Mouse (Mus musculus) heart, adult 2 months (tissue): ENCODE results near the gene Calr. TPM values are rescaled to one million over a fixed set of nuclear protein-coding genes. Genes with fewer than 3 reads are reported as not detected.

Experiments used
- DNase-seq, 2 experiments: peaks; one replicate each; pipeline ENCODE4 v3.0.0; 2021
- H3K27ac ChIP-seq: fragments of 200-600 bp; 2 replicates; pipeline ENCODE4 v1.8.1; 2022
- H3K27me3 ChIP-seq: fragments of 200-500 bp; 2 replicates; pipeline ENCODE4 v1.6.1; 2012; ENCODE audit warnings: mild to moderate bottlenecking, low read length, inconsistent platforms, mixed read lengths; ENCODE audit not compliant: control insufficient read depth, insufficient read depth
- H3K36me3 ChIP-seq: fragments of 200-500 bp; 2 replicates; pipeline ENCODE4 v1.6.1; 2012; ENCODE audit warnings: low read length, inconsistent platforms; ENCODE audit not compliant: control insufficient read depth, insufficient read depth
- H3K4me1 ChIP-seq: fragments of 200-500 bp; 2 replicates; pipeline ENCODE4 v1.6.1; 2011; ENCODE audit warnings: low read length; ENCODE audit not compliant: control insufficient read depth, insufficient read depth
- H3K4me3 ChIP-seq: fragments of 200-600 bp; 2 replicates; pipeline ENCODE4 v1.8.1; 2022
- H3K79me2 ChIP-seq: fragments of 200-500 bp; replicated peaks from 2 replicates; pipeline ENCODE4 v1.6.1; 2012; ENCODE audit warnings: mild to moderate bottlenecking, inconsistent platforms, low read length, moderate library complexity, mixed read lengths; ENCODE audit not compliant: control insufficient read depth, insufficient read depth
- H3K9ac ChIP-seq: fragments of 200-500 bp; 2 replicates; pipeline ENCODE4 v1.6.1; 2012; ENCODE audit warnings: low read depth, mild to moderate bottlenecking, control low read depth, inconsistent platforms, low read length, mixed read lengths
- CTCF ChIP-seq: fragments of 200-600 bp; IDR thresholded peaks from 2 replicates; pipeline ENCODE4 v1.8.1; 2022; ENCODE audit warnings: antibody characterized with exemption, mild to moderate bottlenecking, moderate library complexity
- EP300 ChIP-seq: fragments of 200-500 bp; IDR thresholded peaks from 2 replicates; pipeline ENCODE4 v1.6.1; 2011; ENCODE audit warnings: low read depth, low read length, control low read depth; ENCODE audit not compliant: insufficient read depth
- POLR2A ChIP-seq: fragments of 200-500 bp; IDR thresholded peaks from 2 replicates; pipeline ENCODE4 v1.6.1; 2011; ENCODE audit warnings: mild to moderate bottlenecking, low read depth, low read length, control low read depth; ENCODE audit not compliant: insufficient read depth
- WGBS: fragments of 180-500 bp; shearing (Covaris S2); methylation state at CpG from one replicate; pipeline ENCODE4 v1.1.7; 2018; 5-methylcytosine and 5-hydroxymethylcytosine counted together
- intact Hi-C: fragments of 180-260 bp; cut with DNase I; formaldehyde crosslinking; loops from one replicate; pipeline ENCODE4 v1.15.1; 2025
- polyA plus RNA-seq: library from polyadenylated mRNA; depleted of rRNA; stranded (reverse); fragments of >200 nt; gene quantifications from 2 replicates; pipeline ENCODE4 v1.2.3, GENCODE M21; 2012
- total RNA-seq, 2 experiments: library from RNA; stranded (reverse); gene quantifications; 2 replicates each; pipeline ENCODE4 v1.2.3; 2021

Calr gene
- total and polyA plus RNA-seq, 3 experiments, result 154 to 416 (median 352) TPM

DNA sequence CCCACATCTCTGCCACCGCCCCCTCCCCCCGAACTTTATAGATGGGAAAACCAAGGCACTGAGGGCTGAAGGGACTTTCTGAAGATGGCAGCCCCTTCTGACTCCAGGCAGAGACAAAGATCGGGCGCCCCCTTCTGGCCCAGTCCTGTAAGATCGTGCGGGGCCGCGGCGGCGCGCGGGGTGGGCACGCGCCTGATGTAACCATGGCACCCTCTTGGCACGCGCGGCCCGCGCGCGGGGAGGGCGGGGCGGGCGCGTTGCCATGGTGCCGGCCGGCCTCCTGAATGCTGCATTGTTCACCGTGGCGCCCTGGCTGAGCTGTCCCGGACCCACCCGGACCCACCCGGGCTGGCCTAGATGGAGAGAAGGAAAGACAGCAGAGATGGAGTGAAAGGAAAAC, 35.8 kb downstream of the Calr start:
- no peaks in the 10 kb centered on the region for H3K27me3 ChIP-seq
- H3K4me3 ChIP-seq, result peak overlapping the region; percentile 38; the same call in 1 of the 2 replicates

DNA sequence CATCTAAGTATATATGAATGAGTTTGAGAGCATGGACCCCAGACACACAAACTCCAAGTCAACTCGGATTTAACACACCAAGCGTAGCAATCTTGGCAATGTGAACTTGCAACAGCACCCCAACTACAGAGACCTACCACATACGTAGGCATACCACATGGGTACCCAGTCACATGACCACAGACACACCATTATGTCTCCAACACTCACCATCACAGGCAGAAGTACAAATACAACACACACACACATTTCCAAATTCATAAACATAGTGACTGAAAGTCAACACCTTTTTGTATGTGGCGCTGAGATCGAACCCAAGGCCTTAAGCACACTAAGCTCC, 36.8 kb downstream of the Calr start:
- H3K4me3 ChIP-seq, result no peak overlapping the region
- no peaks in the 10 kb centered on the region for H3K36me3 ChIP-seq
- H3K79me2 ChIP-seq, result no peaks in the 10 kb centered on the region
- WGBS, result 87% methylated on average over 5 of the region's 5 CpGs
- no peak overlapping the region for H3K27ac ChIP-seq
- intact Hi-C loops, result loop anchor here (2.0 to 5.0 kb wide), 3 partner anchors 51 to 233 kb away; no protein-coding TSS in a partner anchor
- H3K27me3 ChIP-seq, result no peaks in the 10 kb centered on the region
- H3K9ac ChIP-seq, result no peak overlapping the region
- TF ChIP-seq CTCF, result no peak
- DNase-seq, result no peak
- H3K4me1 ChIP-seq, result no peaks in the 10 kb centered on the region

More for the DNA sequence above, 35.8 kb downstream of the Calr start:
- H3K9ac ChIP-seq, result peak overlapping the region; percentile 36; the same call in 1 of the 2 replicates
- DNase-seq, result peak; percentile 90 to 96
- intact Hi-C loops, result loop anchor here (1.0 to 5.0 kb wide), 4 partner anchors 52 to 234 kb away; no protein-coding TSS in a partner anchor
- no peaks in the 10 kb centered on the region for H3K36me3 ChIP-seq
- H3K79me2 ChIP-seq, result no peaks in the 10 kb centered on the region
- peaks cover 3% of the 10 kb centered on the region for H3K4me1 ChIP-seq
- no peak for TF ChIP-seq POLR2A
- TF ChIP-seq CTCF, result peak; percentile 85
- peak overlapping the region; percentile 17; the same call in 1 of the 2 replicates for H3K27ac ChIP-seq
- WGBS, result 1% methylated on average over 32 of the region's 32 CpGs

DNA sequence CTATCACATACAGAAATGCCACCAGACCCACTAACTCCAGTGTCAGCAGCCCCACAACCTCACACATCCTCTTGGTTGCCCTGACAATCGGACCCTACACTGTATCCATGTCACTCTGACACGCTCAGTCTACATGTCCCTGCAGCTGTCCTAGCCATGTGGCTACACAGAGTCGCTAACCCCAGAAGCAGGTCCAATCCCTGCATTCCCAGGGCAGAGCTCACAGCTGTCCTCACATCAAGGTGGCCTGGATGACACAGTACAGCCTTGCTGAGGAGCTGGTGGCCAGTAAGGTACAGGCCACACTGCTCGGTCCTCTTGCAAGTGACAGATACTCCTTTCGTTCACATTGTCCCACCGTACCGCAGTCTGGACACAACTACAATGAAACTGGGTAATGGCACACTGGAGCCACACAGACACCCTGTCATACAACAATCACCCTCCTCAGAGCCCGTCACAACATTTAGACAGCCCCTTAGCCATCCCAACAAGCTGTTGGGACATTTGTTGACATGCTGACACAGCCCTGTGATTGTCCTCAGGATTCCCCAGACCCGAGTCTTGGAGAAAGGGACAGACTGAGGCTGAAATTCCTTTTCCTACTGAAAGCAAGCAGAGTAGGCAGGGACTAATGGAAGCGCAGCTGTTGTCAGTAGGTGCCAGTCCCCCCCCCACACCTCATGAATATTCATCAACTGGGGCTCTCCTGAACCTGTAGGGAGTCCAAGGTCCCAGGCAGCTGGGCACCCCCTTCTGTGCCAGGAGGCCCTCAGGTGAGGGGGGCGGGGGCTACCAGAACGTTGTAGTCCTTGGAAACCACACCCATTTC, 37.4 kb downstream of the Calr start:
- Histone ChIP-seq H3K9ac (no peak overlapping the region), H3K79me2 (no peaks in the 10 kb centered on the region), H3K4me3 (no peak overlapping the region), H3K27me3 (no peaks in the 10 kb centered on the region), H3K27ac (no peak overlapping the region), H3K4me1 (no peaks in the 10 kb centered on the region), H3K36me3 (no peaks in the 10 kb centered on the region)
- 77% methylated on average over 12 of the region's 12 CpGs for WGBS
- intact Hi-C loops, result no loop called here
- no peak for DNase-seq
- TF ChIP-seq EP300 (no peak), CTCF (no peak), POLR2A (no peak)

DNA sequence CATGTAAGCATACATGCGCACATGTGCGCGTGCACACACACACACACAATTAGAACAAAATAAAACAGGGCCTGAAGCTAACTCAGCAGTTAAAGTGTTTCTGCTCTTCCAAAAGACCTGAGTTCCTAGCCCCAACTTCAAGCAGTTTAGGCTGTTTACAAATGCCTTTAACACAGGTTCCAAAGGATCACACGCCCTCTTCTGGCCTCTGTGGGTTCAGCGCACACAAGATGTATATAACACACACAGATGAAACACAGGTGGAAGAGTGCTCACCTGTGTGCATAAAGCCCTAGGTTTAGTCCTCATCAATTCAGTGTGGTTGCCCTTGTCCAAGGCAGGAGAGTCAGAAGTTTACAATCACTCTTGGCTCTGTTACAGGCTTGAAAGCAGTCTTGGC, 40.7 kb downstream of the Calr start:
- no peak for TF ChIP-seq EP300
- 0 out of 2 replicates have a peak, but pooled peaks have one; percentile 17 for TF ChIP-seq CTCF
- Histone ChIP-seq H3K27me3 (no peaks in the 10 kb centered on the region), H3K79me2 (no peaks in the 10 kb centered on the region), H3K4me1 (no peaks in the 10 kb centered on the region), H3K9ac (no peak overlapping the region), H3K36me3 (no peaks in the 10 kb centered on the region), H3K4me3 (no peak overlapping the region), H3K27ac (no peak overlapping the region)
- intact Hi-C loops, result no loop called here
- 93% methylated on average over 5 of the region's 5 CpGs for WGBS
- no peak for DNase-seq

DNA sequence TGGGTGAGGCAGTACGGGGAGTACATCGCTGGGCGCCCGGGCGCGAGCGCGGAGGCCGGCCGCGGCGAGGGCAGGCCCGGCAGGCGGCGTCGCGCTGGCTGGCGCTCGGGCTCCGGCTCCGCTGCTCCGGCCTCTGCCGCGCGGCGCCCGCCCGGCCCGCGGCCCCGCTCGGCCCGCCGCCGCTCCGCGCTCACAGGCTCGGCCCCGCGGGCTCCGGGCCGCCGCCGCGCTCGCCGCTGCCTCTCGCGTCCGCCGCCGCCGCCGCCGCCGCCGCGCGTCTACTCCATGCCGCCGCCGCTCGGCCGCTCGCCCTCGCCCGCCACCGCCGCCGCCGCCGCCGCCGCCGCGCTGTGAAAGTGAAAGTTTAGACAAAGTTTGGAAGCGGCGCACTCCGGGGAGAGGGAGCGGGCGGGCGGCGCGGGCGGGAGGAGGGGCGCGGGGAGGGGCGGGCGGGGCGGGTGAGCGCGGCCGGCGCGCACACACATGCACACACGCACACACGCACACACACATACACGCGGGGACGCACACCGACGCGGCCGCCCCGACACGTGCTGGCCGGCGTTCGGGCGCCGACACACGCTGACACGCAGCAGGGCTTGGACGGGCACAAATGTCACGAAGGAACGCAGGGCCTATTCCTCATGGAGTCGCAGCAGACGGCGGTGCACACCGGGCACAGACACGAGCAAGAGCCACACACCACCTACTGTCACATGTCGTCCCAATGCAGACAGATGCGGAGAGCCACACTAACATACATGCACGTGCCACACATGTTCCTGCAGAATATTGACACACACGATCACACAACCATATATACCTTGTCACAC, 46.5 kb downstream of the Calr start, which contains the start of gene Nfix:
Gene Nfix (minus strand): TSS at position 346 of the 833 bp plus-strand sequence.
- peaks cover 6% of the 10 kb centered on the region for H3K79me2 ChIP-seq
- H3K27ac ChIP-seq, result peak within 1 kb of the TSS; percentile 90
- H3K9ac ChIP-seq, result peak within 1 kb of the TSS; percentile 90
- no peaks in the 10 kb centered on the region for H3K36me3 ChIP-seq
- intact Hi-C loops, result loop anchor here (2.0 to 5.0 kb wide), 3 partner anchors 25 to 63 kb away; no protein-coding TSS in a partner anchor
- H3K4me3 ChIP-seq, result peak within 1 kb of the TSS; percentile 78
- H3K27me3 ChIP-seq, result no peaks in the 10 kb centered on the region
- 23% methylated on average over 105 of the region's 125 CpGs for WGBS
- DNase-seq, result peak; percentile 83 to 85
- no peak for TF ChIP-seq EP300
- no peak for TF ChIP-seq POLR2A
- TF ChIP-seq CTCF, result no peak
- H3K4me1 ChIP-seq, result peaks cover 18% of the 10 kb centered on the region
